Mouse (Mus musculus): ENCODE measurements at regions not wholly inside any gene's neighbourhood (a gene's known extent, or its start where the extent isn't known, plus 50 kb on each side); places are given as distances from the start of the nearest gene placed in this dataset.
A peak's percentile ranks its signal among the peaks of the same experiment; 100 is the strongest.

DNA sequence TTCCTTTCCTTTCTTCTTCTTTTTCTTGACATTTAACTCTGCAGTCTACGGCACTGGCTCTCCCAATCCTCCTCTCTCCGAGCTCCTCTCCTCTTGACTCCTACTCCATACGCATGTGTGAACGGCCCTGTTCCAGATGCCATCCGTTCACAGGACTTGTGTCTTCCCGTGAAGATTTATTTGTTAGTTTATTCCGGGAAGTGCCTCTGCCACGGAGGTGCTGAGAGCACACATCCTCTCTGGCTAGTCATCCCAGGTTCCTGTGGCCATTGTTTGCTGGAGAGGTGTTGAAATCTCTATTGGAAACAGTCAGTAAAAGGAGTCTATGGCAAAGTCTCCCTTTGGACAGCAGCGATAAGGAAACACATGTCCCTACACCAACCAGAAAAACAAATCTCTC, 53.3 kb upstream of the Tgfbr2 start:
- no peak for ATAC-seq (replicated peaks; ENCODE audit: low FRiP score, low read depth)
- no peaks in the 10 kb centered on the region for H3K36me3 ChIP-seq (ENCODE audit: insufficient read depth, low read length)
- no peak overlapping the region for H3K4me3 ChIP-seq (replicated peaks; ENCODE audit: low read depth, low read length)
- WGBS, result 22% methylated on average over 9 of the region's 9 CpGs
- no peaks in the 10 kb centered on the region for H3K27me3 ChIP-seq (ENCODE audit: insufficient read depth, low read length)
- H3K4me1 ChIP-seq (replicated peaks; ENCODE audit: insufficient read depth, low read length), result no peaks in the 10 kb centered on the region
- DNase-seq (ENCODE audit: low spot score), result peak; percentile 54
- H3K9me3 ChIP-seq (replicated peaks; ENCODE audit: low read length), result no peaks in the 10 kb centered on the region
- H3K9ac ChIP-seq (ENCODE audit: low read depth, low read length), result no peak overlapping the region
- H3K27ac ChIP-seq, result no peak overlapping the region; the same call in 1 of the 2 replicates
- no peak overlapping the region for H3K4me2 ChIP-seq (ENCODE audit: low read length)
- no peak for TF ChIP-seq CTCF (IDR thresholded peaks at IDR 0.05; ENCODE audit: low read depth)

DNA sequence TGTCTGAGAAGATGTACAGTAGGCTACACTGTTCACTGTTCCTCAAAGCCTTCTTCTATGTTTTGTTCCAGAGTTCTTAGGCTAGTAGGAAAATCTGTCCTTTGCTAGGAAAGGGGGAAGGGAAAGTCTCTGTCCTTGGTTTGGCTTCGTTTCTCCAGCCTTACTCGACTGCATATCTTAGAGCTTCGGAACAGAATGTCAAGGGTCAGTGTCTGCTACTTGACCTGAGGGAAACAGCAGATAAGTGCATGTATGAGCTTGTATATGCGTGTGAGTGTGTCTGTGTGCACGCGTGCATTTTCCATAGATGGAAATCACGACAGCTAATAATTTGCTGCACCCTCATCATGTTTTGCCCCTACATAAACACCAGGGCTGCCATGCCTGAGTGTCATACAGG, 52.6 kb upstream of the Tgfbr2 start:
- no peak for ATAC-seq (replicated peaks; ENCODE audit: low FRiP score, low read depth)
- 57% methylated on average over 7 of the region's 7 CpGs for WGBS
- no peak overlapping the region for H3K27ac ChIP-seq
- H3K36me3 ChIP-seq (ENCODE audit: insufficient read depth, low read length), result no peaks in the 10 kb centered on the region
- TF ChIP-seq CTCF (IDR thresholded peaks at IDR 0.05; ENCODE audit: low read depth), result no peak
- DNase-seq (ENCODE audit: low spot score), result no peak
- H3K4me1 ChIP-seq (replicated peaks; ENCODE audit: insufficient read depth, low read length), result no peaks in the 10 kb centered on the region
- no peak overlapping the region for H3K4me2 ChIP-seq (ENCODE audit: low read length)
- no peaks in the 10 kb centered on the region for H3K27me3 ChIP-seq (ENCODE audit: insufficient read depth, low read length)
- H3K9me3 ChIP-seq (replicated peaks; ENCODE audit: low read length), result no peaks in the 10 kb centered on the region
- H3K9ac ChIP-seq (ENCODE audit: low read depth, low read length), result no peak overlapping the region
- H3K4me3 ChIP-seq (replicated peaks; ENCODE audit: low read depth, low read length), result no peak overlapping the region
